Mouse (Mus musculus) kidney, adult 2 months (tissue): ENCODE results near the gene Tecpr2.

Source experiments
- CTCF ChIP-seq: fragments of 200-500 bp; conservative IDR thresholded peaks from 2 replicates; pipeline ENCODE4 v1.5.1; 2011; ENCODE audit warnings: low read depth, mild to moderate bottlenecking, control low read depth, low read length, moderate library complexity, mixed read lengths; ENCODE audit not compliant: insufficient read depth, insufficient read length
- POLR2A ChIP-seq: fragments of 200-500 bp; IDR thresholded peaks from one replicate; pipeline ENCODE4 v1.6.1; 2011; ENCODE audit warnings: low read depth, low read length, control low read depth

GRCm38 (mm10) chr12:110937496-110937895 is 48.4 kb downstream of the Tecpr2 start:
- TF ChIP-seq CTCF = no peak
- TF ChIP-seq POLR2A = no peak
